Mouse (Mus musculus) forebrain, embryonic 10.5 days (tissue): Measurements from ENCODE around the gene Olfr761. TPM values are rescaled to one million over a fixed set of nuclear protein-coding genes. Genes with fewer than 3 reads are reported as not detected.
"Not testable (repeated sequence)": the region's sequence is repeated elsewhere in the genome, so short reads cannot be mapped to it uniquely, and the experiment has no call there.

Source experiments
- DNase-seq: peaks from one replicate; pipeline ENCODE4 v3.0.0-alpha.2; 2017; ENCODE audit warnings: low spot score; ENCODE audit errors: extremely low spot score
- H3K27ac ChIP-seq: fragments of 300-500 bp; sonication (generic); 2 replicates; pipeline ENCODE4 v1.5.1; 2016; ENCODE audit warnings: mild to moderate bottlenecking
- H3K27me3 ChIP-seq: fragments of 300-500 bp; sonication (generic); 2 replicates; pipeline ENCODE4 v1.6.1; 2016; ENCODE audit warnings: mild to moderate bottlenecking; ENCODE audit not compliant: poor library complexity, severe bottlenecking
- H3K36me3 ChIP-seq: fragments of 300-500 bp; sonication (generic); replicated peaks from 2 replicates; pipeline ENCODE4 v1.6.1; 2016; ENCODE audit warnings: mild to moderate bottlenecking, moderate library complexity
- H3K4me1 ChIP-seq: fragments of 300-500 bp; sonication (generic); 2 replicates; pipeline ENCODE4 v1.6.1; 2016
- H3K4me3 ChIP-seq: fragments of 300-500 bp; sonication (generic); 2 replicates; pipeline ENCODE4 v1.5.1; 2016; ENCODE audit warnings: mild to moderate bottlenecking, moderate library complexity
- H3K9me3 ChIP-seq: fragments of 300-500 bp; sonication (generic); 2 replicates; pipeline ENCODE4 v1.6.1; 2016; ENCODE audit warnings: mild to moderate bottlenecking, moderate library complexity
- WGBS: fragments of 180-500 bp; shearing (Covaris S2); methylation state at CpG from one replicate; pipeline ENCODE4 v1.1.7; 2016; 5-methylcytosine and 5-hydroxymethylcytosine counted together
- polyA plus RNA-seq: library from polyadenylated mRNA; unstranded; fragments of >200 nt; fragmentation: Nextera tagmentation; extraction: Ambion mirVana; gene quantifications from 2 replicates; pipeline ENCODE4 v1.2.1, GENCODE M21; 2016

Gene Olfr761
- not detected in 2 replicates for polyA plus RNA-seq

- Histone ChIP-seq H3K4me3 (no peak within 1 kb of the TSS), H3K36me3 (no peaks in the 10 kb centered on the region), H3K27ac (no peak within 1 kb of the TSS), H3K4me1 (no peaks in the 10 kb centered on the region), H3K27me3 (no peaks in the 10 kb centered on the region), H3K9me3 (no peaks in the 10 kb centered on the region)
- no peak for DNase-seq
- 81% methylated on average over 2 of the region's 2 CpGs for WGBS
Observed at GRCm38 (mm10) chr17:37952979-37953378, at the start of gene Olfr761. Gene Olfr761 (minus strand): TSS chr17:37953079.

GRCm38 (mm10) chr17:37995635-37996307, 42.9 kb upstream of the Olfr761 start:
- Histone ChIP-seq H3K4me3 (peak overlapping the region; percentile 14; the same call in 1 of the 2 replicates), H3K9me3 (no peaks in the 10 kb centered on the region), H3K36me3 (no peaks in the 10 kb centered on the region), H3K4me1 (no peaks in the 10 kb centered on the region), H3K27ac (no peak overlapping the region), H3K27me3 (no peaks in the 10 kb centered on the region)
- DNase-seq, result no peak
- 69% methylated on average over 10 of the region's 10 CpGs for WGBS

- Histone ChIP-seq H3K27ac (no peak overlapping the region), H3K4me1 (no peaks in the 10 kb centered on the region), H3K27me3 (no peaks in the 10 kb centered on the region), H3K9me3 (no peaks in the 10 kb centered on the region; the same call in 1 of the 2 replicates), H3K36me3 (no peaks in the 10 kb centered on the region), H3K4me3 (no peak overlapping the region)
- DNase-seq, result no peak
- WGBS, result 64% methylated on average over 3 of the region's 3 CpGs
Observed at GRCm38 (mm10) chr17:37990453-37990961, 37.6 kb upstream of the Olfr761 start.

GRCm38 (mm10) chr17:37973591-37973990, 20.7 kb upstream of the Olfr761 start:
- DNase-seq, result no peak
- H3K9me3 ChIP-seq, result no peaks in the 10 kb centered on the region
- no peaks in the 10 kb centered on the region for H3K4me1 ChIP-seq
- WGBS, result 87% methylated on average over 3 of the region's 3 CpGs
- no peak overlapping the region for H3K4me3 ChIP-seq
- no peaks in the 10 kb centered on the region for H3K27me3 ChIP-seq
- no peaks in the 10 kb centered on the region for H3K36me3 ChIP-seq
- no peak overlapping the region for H3K27ac ChIP-seq

- no peaks in the 10 kb centered on the region for H3K4me1 ChIP-seq
- no peaks in the 10 kb centered on the region for H3K36me3 ChIP-seq
Observed at GRCm38 (mm10) chr17:37920248-37920647, 32.6 kb downstream of the Olfr761 start, which contains the start of gene Olfr128. Gene Olfr128 (plus strand): TSS chr17:37920548.

GRCm38 (mm10) chr17:37906821-37907220, 46.1 kb downstream of the Olfr761 start:
- not testable (repeated sequence) for DNase-seq

More at GRCm38 (mm10) chr17:37920248-37920647, 32.6 kb downstream of the Olfr761 start, which contains the start of gene Olfr128:
- H3K4me3 ChIP-seq, result no peak within 1 kb of the TSS
- DNase-seq, result no peak
- H3K27me3 ChIP-seq, result no peaks in the 10 kb centered on the region
- no peak within 1 kb of the TSS for H3K27ac ChIP-seq
- H3K9me3 ChIP-seq, result no peaks in the 10 kb centered on the region

More at GRCm38 (mm10) chr17:37906821-37907220, 46.1 kb downstream of the Olfr761 start:
- not testable (repeated sequence) for H3K4me3 ChIP-seq, H3K27ac ChIP-seq, H3K27me3 ChIP-seq, H3K4me1 ChIP-seq, H3K36me3 ChIP-seq, H3K9me3 ChIP-seq
- 79% methylated on average over 8 of the region's 8 CpGs for WGBS

Other genes starting within 250 kb of the Olfr761 start
- gene Olfr120, start 231.3 kb downstream of the Olfr761 start, polyA plus RNA-seq, result not detected in 2 replicates
- gene Olfr121, start 204.2 kb downstream of the Olfr761 start, polyA plus RNA-seq, result not detected in 2 replicates
- not detected in 2 replicates for gene Olfr122, start 184.5 kb downstream of the Olfr761 start, polyA plus RNA-seq
- not detected in 2 replicates for gene Olfr123, start 159.6 kb downstream of the Olfr761 start, polyA plus RNA-seq
- not detected in 2 replicates for gene Olfr124, start 153.2 kb downstream of the Olfr761 start, polyA plus RNA-seq
- gene Olfr125, start 120.1 kb downstream of the Olfr761 start, polyA plus RNA-seq, result not detected in 2 replicates
- gene Olfr126, start 105.6 kb downstream of the Olfr761 start, polyA plus RNA-seq, result not detected in 2 replicates
- gene Olfr127, start 52.6 kb downstream of the Olfr761 start, polyA plus RNA-seq, result not detected in 2 replicates
- gene Olfr128, start 32.5 kb downstream of the Olfr761 start, polyA plus RNA-seq, result not detected in 2 replicates
- not detected in 2 replicates for gene Olfr129, start 107.0 kb upstream of the Olfr761 start, polyA plus RNA-seq
- gene Olfr130, start 110.8 kb upstream of the Olfr761 start, polyA plus RNA-seq, result not detected in 2 replicates
- gene Olfr131, start 135.6 kb upstream of the Olfr761 start, polyA plus RNA-seq, result not detected in 2 replicates
- gene Olfr132, start 181.4 kb upstream of the Olfr761 start, polyA plus RNA-seq, result not detected in 2 replicates
- not detected in 2 replicates for gene Olfr133, start 192.2 kb upstream of the Olfr761 start, polyA plus RNA-seq
- not detected in 2 replicates for gene Olfr134, start 218.3 kb upstream of the Olfr761 start, polyA plus RNA-seq